Mouse (Mus musculus): Measurements from ENCODE around the gene Cnih1. TPM values are rescaled to one million over a fixed set of nuclear protein-coding genes. Genes with fewer than 3 reads are reported as not detected.
A peak's percentile ranks its signal among the peaks of the same experiment; 100 is the strongest.
"Not testable (repeated sequence)": the region's sequence is repeated elsewhere in the genome, so short reads cannot be mapped to it uniquely, and the experiment has no call there.

The Cnih1 gene
- 10 to 100 TPM; 49.2 to 54.3 TPM for total RNA-seq (2021)
- long read RNA-seq, experiment 1, transcript Cnih1-201 (5 exons, 1,538 nt): major isoform, 73 of 77 reads
- long read RNA-seq, experiment 1, partial matches to known transcripts: 0 of 77 reads
- long read RNA-seq, experiment 1, other reads (novel, unspliced or antisense): 4 of 77 reads
- long read RNA-seq, experiment 2, transcript Cnih1-201 (5 exons, 1,538 nt): major isoform, 108 of 115 reads
- long read RNA-seq, experiment 2, partial matches to known transcripts: 1 of 115 reads
- long read RNA-seq, experiment 2, other reads (novel, unspliced or antisense): 6 of 115 reads

- intact Hi-C loops (cut with DNase I): no loop called here
- DNase-seq: peak; percentile 81 to 88
These were observed at the start of gene Cnih1 for GRCm38 (mm10) chr14:46787787-46788504. TSS of gene Cnih1 (minus strand) at chr14:46788411.

- peak in 1 of 2 experiments; percentile 10 for DNase-seq
- intact Hi-C loops (cut with DNase I): no loop called here
These were observed 44.4 kb upstream of the Cnih1 start for GRCm38 (mm10) chr14:46832354-46833272.

- DNase-seq: peak; percentile 93
- intact Hi-C loops (cut with DNase I): no loop called here
These were observed 43.7 kb upstream of the Cnih1 start, which contains the start of gene Cgrrf1 for GRCm38 (mm10) chr14:46831837-46832333. TSS of gene Cgrrf1 (plus strand) at chr14:46832125.

- no peak for DNase-seq
- intact Hi-C loops (cut with DNase I): no loop called here
These were observed 43.1 kb upstream of the Cnih1 start for GRCm38 (mm10) chr14:46831295-46831694.

GRCm38 (mm10) chr14:46827430-46827829 is 39.2 kb upstream of the Cnih1 start:
- DNase-seq: no peak
- intact Hi-C loops (cut with DNase I): no loop called here

- intact Hi-C loops (cut with DNase I): no loop called here
These were observed 35.8 kb upstream of the Cnih1 start for GRCm38 (mm10) chr14:46823996-46824395.

GRCm38 (mm10) chr14:46821873-46822716 is 33.9 kb upstream of the Cnih1 start, which contains the start of gene Gmfb:
TSS of gene Gmfb (minus strand) at chr14:46822242.
- DNase-seq: peak; percentile 94 to 96
- intact Hi-C loops (cut with DNase I): no loop called here

More at GRCm38 (mm10) chr14:46823996-46824395, 35.8 kb upstream of the Cnih1 start:
- no peak for DNase-seq

GRCm38 (mm10) chr14:46821271-46821872 is 33.2 kb upstream of the Cnih1 start:
- intact Hi-C loops (cut with DNase I): no loop called here
- no peak for DNase-seq

- intact Hi-C loops (cut with DNase I); DNase-seq: not testable (repeated sequence)
These were observed 31.8 kb upstream of the Cnih1 start for GRCm38 (mm10) chr14:46819961-46820360.

GRCm38 (mm10) chr14:46818743-46819142 is 30.5 kb upstream of the Cnih1 start:
- intact Hi-C loops (cut with DNase I): no loop called here
- DNase-seq: no peak

GRCm38 (mm10) chr14:46816916-46817622 is 28.9 kb upstream of the Cnih1 start:
- intact Hi-C loops (cut with DNase I): no loop called here
- DNase-seq: no peak

GRCm38 (mm10) chr14:46815640-46816039 is 27.4 kb upstream of the Cnih1 start:
- intact Hi-C loops (cut with DNase I): no loop called here
- DNase-seq: no peak

- no peak for DNase-seq
- intact Hi-C loops (cut with DNase I): no loop called here
These were observed 19.7 kb upstream of the Cnih1 start for GRCm38 (mm10) chr14:46807927-46808326.

- intact Hi-C loops (cut with DNase I): no loop called here
- no peak for DNase-seq
These were observed 18.0 kb upstream of the Cnih1 start for GRCm38 (mm10) chr14:46806186-46806585.

GRCm38 (mm10) chr14:46803791-46804190 is 15.6 kb upstream of the Cnih1 start:
- intact Hi-C loops (cut with DNase I): no loop called here
- DNase-seq: no peak

- no peak for DNase-seq
- intact Hi-C loops (cut with DNase I): no loop called here
These were observed 15.0 kb upstream of the Cnih1 start for GRCm38 (mm10) chr14:46803259-46803658.

- intact Hi-C loops (cut with DNase I): no loop called here
- no peak for DNase-seq
These were observed 12.6 kb upstream of the Cnih1 start for GRCm38 (mm10) chr14:46800684-46801345.

- DNase-seq: no peak
- intact Hi-C loops (cut with DNase I): no loop called here
These were observed 5.9 kb upstream of the Cnih1 start for GRCm38 (mm10) chr14:46794157-46794556.

Measured in gastrocnemius, postnatal 36 days (tissue).